Mouse (Mus musculus) macrophage (primary cell): ENCODE measurements around the gene Apobr. TPM values are rescaled to one million over a fixed set of nuclear protein-coding genes. Genes with fewer than 3 reads are reported as not detected.

Experiments used
- polyA plus RNA-seq: library from polyadenylated mRNA; stranded (reverse); fragments of 250-400 nt; gene quantifications from 3 replicates; pipeline ENCODE4 v1.2.4, GENCODE M21; 2018; ENCODE audit warnings: inconsistent platforms

The Apobr gene
- polyA plus RNA-seq, 1 experiment from 2014 or later, result 183 TPM

Other genes starting within 250 kb of the Apobr start
- gene Lat, start 215.4 kb upstream of the Apobr start, polyA plus RNA-seq, result 0.96 to 1.1 TPM (median 1.0 TPM) in 3 replicates
- gene Spns1, start 207.5 kb upstream of the Apobr start, polyA plus RNA-seq, result 18.6 to 55.9 TPM (median 38.7 TPM) in 3 replicates
- 2.6 to 6.4 TPM (median 4.6 TPM) in 3 replicates for gene Nfatc2ip, start 188.2 kb upstream of the Apobr start, polyA plus RNA-seq
- gene Cd19, start 170.1 kb upstream of the Apobr start, polyA plus RNA-seq, result 0.09 TPM in 1 of 3 replicates, not detected in the others
- 12.9 to 17.8 TPM (median 13.9 TPM) in 3 replicates for gene Rabep2, start 156.2 kb upstream of the Apobr start, polyA plus RNA-seq
- gene Atp2a1, start 121.8 kb upstream of the Apobr start, polyA plus RNA-seq, result 0.06 TPM in 1 of 3 replicates, not detected in the others
- 10.4 to 17.2 TPM (median 11.7 TPM) in 3 replicates for gene Sh2b1, start 109.5 kb upstream of the Apobr start, polyA plus RNA-seq
- gene Tufm, start 97.6 kb upstream of the Apobr start, polyA plus RNA-seq, result 41.8 to 72.5 TPM (median 42.9 TPM) in 3 replicates
- 60.6 to 79.7 TPM (median 71.8 TPM) in 3 replicates for gene Atxn2l, start 81.5 kb upstream of the Apobr start, polyA plus RNA-seq
- gene Eif3c, start 18.5 kb upstream of the Apobr start, polyA plus RNA-seq, result 124 to 206 TPM (median 173 TPM) in 3 replicates
- 81.0 to 165 TPM (median 104 TPM) in 3 replicates for gene Cln3, start 875 bp downstream of the Apobr start, polyA plus RNA-seq
- gene Il27, start 10.0 kb downstream of the Apobr start, polyA plus RNA-seq, result 1.1 to 2.6 TPM (median 1.2 TPM) in 3 replicates
- gene Nupr1, start 45.9 kb downstream of the Apobr start, polyA plus RNA-seq, result 14.9 to 47.0 TPM (median 32.4 TPM) in 3 replicates
- 12.5 to 21.7 TPM (median 17.0 TPM) in 3 replicates for gene Sgf29, start 64.4 kb downstream of the Apobr start, polyA plus RNA-seq
- 1.7 to 8.8 TPM (median 7.5 TPM) in 3 replicates for gene Sult1a1, start 91.5 kb downstream of the Apobr start, polyA plus RNA-seq
- 39.1 to 134 TPM (median 42.4 TPM) in 3 replicates for gene Bola2, start 110.5 kb downstream of the Apobr start, polyA plus RNA-seq
- gene Slx1b, start 110.8 kb downstream of the Apobr start, polyA plus RNA-seq, result 4.2 to 7.9 TPM (median 4.8 TPM) in 3 replicates
- gene Coro1a, start 122.8 kb downstream of the Apobr start, polyA plus RNA-seq, result 69.4 to 223 TPM (median 209 TPM) in 3 replicates
- 129 to 232 TPM (median 188 TPM) in 3 replicates for gene Mapk3, start 174.7 kb downstream of the Apobr start, polyA plus RNA-seq
- 1.9 to 3.3 TPM (median 2.6 TPM) in 3 replicates for gene Gdpd3, start 181.4 kb downstream of the Apobr start, polyA plus RNA-seq
- gene Ypel3, start 192.0 kb downstream of the Apobr start, polyA plus RNA-seq, result 40.6 to 227 TPM (median 90.3 TPM) in 3 replicates
- 0.19 to 0.25 TPM in 2 of 3 replicates, not detected in the other for gene Tbx6, start 196.5 kb downstream of the Apobr start, polyA plus RNA-seq
- 62.0 to 139 TPM (median 129 TPM) in 3 replicates for gene Ppp4c, start 207.6 kb downstream of the Apobr start, polyA plus RNA-seq
- 0.17 to 0.25 TPM in 2 of 3 replicates, not detected in the other for gene Fam57b, start 212.7 kb downstream of the Apobr start, polyA plus RNA-seq
- not detected in 3 replicates for gene 4930451I11Rik, start 246.7 kb downstream of the Apobr start, polyA plus RNA-seq